Mouse (Mus musculus): ENCODE data around the gene Rspo4. TPM values are rescaled to one million over a fixed set of nuclear protein-coding genes. Genes with fewer than 3 reads are reported as not detected.

Rspo4 gene
- polyA plus RNA-seq, 1 experiment: 0.09 TPM

DNA sequence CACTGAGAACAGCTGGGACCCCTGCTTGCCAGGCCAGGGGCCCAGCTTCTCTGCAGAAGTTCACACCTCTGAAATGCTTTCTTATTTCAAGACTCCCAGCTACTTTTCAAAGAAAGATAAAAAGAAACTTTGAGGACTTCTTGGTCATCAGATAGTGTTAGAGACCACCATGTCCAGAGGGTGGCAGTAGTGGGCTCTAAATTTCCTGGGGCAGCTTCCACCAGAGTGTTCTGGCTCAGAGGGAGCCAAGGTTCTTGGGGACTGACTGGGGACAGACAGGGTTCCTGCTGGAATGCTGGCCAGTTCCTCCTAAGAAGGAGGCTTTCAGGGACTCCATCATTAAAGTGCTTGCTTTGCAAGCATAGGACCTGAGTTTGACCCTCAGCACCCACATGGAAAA lies 31.8 kb downstream of the Rspo4 start:
- Histone ChIP-seq H3K36me3 (ENCODE audit: control insufficient read depth, insufficient read depth, low read length) (no peaks in the 10 kb centered on the region), H3K4me3 (ENCODE audit: control insufficient read depth, insufficient read depth, low read length) (no peak overlapping the region), H3K4me1 (replicated peaks; ENCODE audit: control insufficient read depth, insufficient read depth, low read length) (no peaks in the 10 kb centered on the region), H3K27ac (ENCODE audit: control insufficient read depth, insufficient read depth, low read length) (no peak overlapping the region), H3K27me3 (ENCODE audit: control insufficient read depth, insufficient read depth, low read length) (no peaks in the 10 kb centered on the region)
- peak; percentile 20 for DNase-seq
- TF ChIP-seq CTCF (IDR thresholded peaks at IDR 0.05; ENCODE audit: borderline replicate concordance, control insufficient read depth, extremely low read depth, insufficient read depth, low read length, poor library complexity) (no peak), POLR2A (IDR thresholded peaks at IDR 0.05; ENCODE audit: control insufficient read depth, extremely low read depth, insufficient read depth, low read length, poor library complexity) (no peak)

DNA sequence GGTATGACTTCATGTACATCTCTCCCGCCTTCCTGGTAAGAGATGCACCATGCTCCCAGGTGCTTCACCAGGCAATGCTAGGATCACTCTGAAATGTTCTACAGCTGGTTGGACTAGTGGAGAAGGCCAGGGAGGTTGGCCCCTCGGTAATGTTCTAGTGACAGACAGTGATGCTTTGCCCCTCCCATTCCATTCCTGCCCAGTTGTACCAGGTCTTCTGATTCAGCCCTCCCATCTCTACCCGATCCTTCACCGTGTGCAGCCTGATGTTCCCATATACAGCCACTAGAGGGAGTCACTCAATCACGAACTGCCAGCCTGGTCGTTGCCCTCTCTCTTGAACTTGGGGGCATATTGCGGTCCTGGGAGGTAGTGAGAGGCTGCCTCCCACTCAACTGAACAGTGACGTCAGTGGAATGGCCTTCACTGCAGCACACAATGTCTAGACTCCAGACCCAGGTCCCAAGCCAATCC lies 33.3 kb downstream of the Rspo4 start:
- TF ChIP-seq CTCF (IDR thresholded peaks at IDR 0.05; ENCODE audit: borderline replicate concordance, control insufficient read depth, extremely low read depth, insufficient read depth, low read length, poor library complexity): peak; percentile 73; the same call in 1 of the 2 replicates
- no peak for TF ChIP-seq POLR2A (IDR thresholded peaks at IDR 0.05; ENCODE audit: control insufficient read depth, extremely low read depth, insufficient read depth, low read length, poor library complexity)
- Histone ChIP-seq H3K4me1 (replicated peaks; ENCODE audit: control insufficient read depth, insufficient read depth, low read length) (no peaks in the 10 kb centered on the region), H3K4me3 (ENCODE audit: control insufficient read depth, insufficient read depth, low read length) (no peak overlapping the region), H3K36me3 (ENCODE audit: control insufficient read depth, insufficient read depth, low read length) (no peaks in the 10 kb centered on the region), H3K27ac (ENCODE audit: control insufficient read depth, insufficient read depth, low read length) (no peak overlapping the region), H3K27me3 (ENCODE audit: control insufficient read depth, insufficient read depth, low read length) (no peaks in the 10 kb centered on the region)
- WGBS: 14% methylated on average over 8 of the region's 8 CpGs
- peak; percentile 48 for DNase-seq

DNA sequence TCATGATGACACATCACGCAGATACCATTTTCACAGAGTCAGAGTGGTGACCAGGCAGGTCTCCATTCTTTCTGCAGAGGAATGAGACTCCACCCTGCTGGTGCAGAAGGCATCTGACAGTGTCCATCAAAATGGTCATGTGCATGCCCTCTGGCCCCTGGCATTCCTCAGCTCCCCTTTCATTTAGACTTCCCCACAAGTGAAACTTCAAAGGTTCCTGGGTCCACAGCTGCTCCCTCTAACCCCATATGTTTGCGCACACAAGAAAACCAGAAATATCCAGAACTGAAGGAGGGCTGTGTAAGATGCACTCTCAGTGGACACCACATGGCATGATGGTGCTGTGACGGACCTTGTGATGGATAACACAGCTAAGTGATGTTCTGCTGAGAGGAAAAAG lies 35.9 kb downstream of the Rspo4 start:
- Histone ChIP-seq H3K27ac (ENCODE audit: control insufficient read depth, insufficient read depth, low read length) (no peak overlapping the region), H3K36me3 (ENCODE audit: control insufficient read depth, insufficient read depth, low read length) (no peaks in the 10 kb centered on the region), H3K4me1 (replicated peaks; ENCODE audit: control insufficient read depth, insufficient read depth, low read length) (no peaks in the 10 kb centered on the region), H3K27me3 (ENCODE audit: control insufficient read depth, insufficient read depth, low read length) (no peaks in the 10 kb centered on the region), H3K4me3 (ENCODE audit: control insufficient read depth, insufficient read depth, low read length) (no peak overlapping the region)
- no peak for TF ChIP-seq POLR2A (IDR thresholded peaks at IDR 0.05; ENCODE audit: control insufficient read depth, extremely low read depth, insufficient read depth, low read length, poor library complexity)
- TF ChIP-seq CTCF (IDR thresholded peaks at IDR 0.05; ENCODE audit: borderline replicate concordance, control insufficient read depth, extremely low read depth, insufficient read depth, low read length, poor library complexity): no peak
- 86% methylated on average over 3 of the region's 3 CpGs for WGBS
- DNase-seq: no peak

DNA sequence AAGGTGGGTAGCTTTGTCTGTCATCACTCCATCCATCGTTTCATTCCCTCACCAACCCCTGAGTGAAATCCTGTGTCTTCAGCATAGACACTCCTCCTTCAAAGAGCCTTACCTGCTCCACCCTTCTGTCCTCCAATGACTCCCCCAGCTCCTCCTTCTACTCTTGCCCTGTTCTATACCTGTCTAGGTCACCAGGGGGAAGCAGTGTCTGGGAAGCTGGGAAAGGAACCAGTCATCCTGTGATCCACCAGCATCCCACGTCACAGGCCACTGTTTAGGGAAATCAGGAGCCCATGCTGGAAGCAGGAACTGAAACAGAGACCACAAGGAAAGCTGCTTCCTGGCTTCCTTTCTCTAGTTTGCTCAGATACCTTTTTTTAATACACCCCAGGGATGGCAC lies 37.0 kb downstream of the Rspo4 start:
- TF ChIP-seq POLR2A (IDR thresholded peaks at IDR 0.05; ENCODE audit: control insufficient read depth, extremely low read depth, insufficient read depth, low read length, poor library complexity) (no peak), CTCF (IDR thresholded peaks at IDR 0.05; ENCODE audit: borderline replicate concordance, control insufficient read depth, extremely low read depth, insufficient read depth, low read length, poor library complexity) (no peak)
- WGBS: 65% methylated on average over 2 of the region's 2 CpGs
- DNase-seq: no peak
- Histone ChIP-seq H3K4me3 (ENCODE audit: control insufficient read depth, insufficient read depth, low read length) (no peak overlapping the region), H3K27ac (ENCODE audit: control insufficient read depth, insufficient read depth, low read length) (no peak overlapping the region), H3K27me3 (ENCODE audit: control insufficient read depth, insufficient read depth, low read length) (no peaks in the 10 kb centered on the region), H3K36me3 (ENCODE audit: control insufficient read depth, insufficient read depth, low read length) (no peaks in the 10 kb centered on the region), H3K4me1 (replicated peaks; ENCODE audit: control insufficient read depth, insufficient read depth, low read length) (no peaks in the 10 kb centered on the region)

DNA sequence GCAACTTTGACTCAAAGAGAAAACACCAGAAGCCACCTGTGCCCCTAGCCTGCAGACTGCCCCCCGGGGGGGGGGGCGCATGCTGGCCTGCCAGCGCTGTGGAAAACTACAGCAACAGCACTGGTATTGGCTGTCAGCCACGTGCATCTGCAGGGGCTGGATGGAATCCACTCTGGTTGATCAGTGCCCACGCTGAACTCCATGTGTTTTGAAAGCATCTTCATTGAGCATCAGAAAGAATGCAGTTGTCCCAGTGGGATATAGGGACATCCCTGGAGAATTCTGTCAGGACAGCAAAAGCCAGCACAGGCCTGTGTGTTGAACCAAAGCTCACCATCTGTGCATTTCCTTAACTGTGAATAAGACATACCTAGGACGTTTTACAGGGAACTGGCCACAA lies 48.3 kb downstream of the Rspo4 start:
- H3K4me3 ChIP-seq (ENCODE audit: control insufficient read depth, insufficient read depth, low read length): no peak overlapping the region

DNA sequence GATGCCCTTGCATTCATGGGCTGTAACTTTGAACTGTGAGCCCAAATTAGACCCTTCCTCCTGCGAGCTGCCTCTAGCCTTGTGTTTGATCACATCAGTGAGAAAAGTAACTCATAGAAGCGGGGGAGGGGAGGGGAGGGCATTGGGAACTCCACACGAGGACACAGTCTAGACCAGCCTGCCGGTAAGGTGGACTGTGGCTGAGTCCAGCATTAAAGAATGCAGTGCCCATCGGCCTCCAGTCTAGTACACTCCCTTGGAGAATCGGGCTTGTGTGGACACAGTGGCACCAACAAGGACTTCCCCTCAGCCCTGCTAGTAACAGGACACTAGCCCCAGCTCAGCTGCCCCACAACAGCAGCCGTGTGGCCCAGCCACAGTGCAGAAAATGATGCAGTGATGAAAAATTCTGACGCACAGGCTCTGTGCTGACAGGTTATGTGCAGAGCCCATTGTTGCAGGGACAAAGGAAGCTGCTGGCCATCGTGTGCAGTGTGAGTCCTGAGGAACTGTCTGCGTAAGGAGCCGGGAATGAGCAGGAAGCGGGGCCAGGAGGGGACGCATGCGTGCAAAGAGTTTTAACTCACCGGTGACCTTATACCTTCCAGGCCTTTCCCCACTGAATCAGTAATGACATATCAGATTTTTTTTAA lies 50.5 kb downstream of the Rspo4 start:
- Histone ChIP-seq H3K4me1 (replicated peaks; ENCODE audit: control insufficient read depth, insufficient read depth, low read length) (no peaks in the 10 kb centered on the region), H3K27ac (ENCODE audit: control insufficient read depth, insufficient read depth, low read length) (no peak overlapping the region), H3K27me3 (ENCODE audit: control insufficient read depth, insufficient read depth, low read length) (no peaks in the 10 kb centered on the region), H3K36me3 (ENCODE audit: control insufficient read depth, insufficient read depth, low read length) (no peaks in the 10 kb centered on the region), H3K4me3 (ENCODE audit: control insufficient read depth, insufficient read depth, low read length) (no peak overlapping the region)
- TF ChIP-seq POLR2A (IDR thresholded peaks at IDR 0.05; ENCODE audit: control insufficient read depth, extremely low read depth, insufficient read depth, low read length, poor library complexity) (no peak), CTCF (IDR thresholded peaks at IDR 0.05; ENCODE audit: borderline replicate concordance, control insufficient read depth, extremely low read depth, insufficient read depth, low read length, poor library complexity) (no peak)
- 58% methylated on average over 15 of the region's 15 CpGs for WGBS
- DNase-seq: no peak

More for the DNA sequence above, 48.3 kb downstream of the Rspo4 start:
- Histone ChIP-seq H3K27ac (ENCODE audit: control insufficient read depth, insufficient read depth, low read length) (no peak overlapping the region), H3K4me1 (replicated peaks; ENCODE audit: control insufficient read depth, insufficient read depth, low read length) (no peaks in the 10 kb centered on the region), H3K27me3 (ENCODE audit: control insufficient read depth, insufficient read depth, low read length) (no peaks in the 10 kb centered on the region), H3K36me3 (ENCODE audit: control insufficient read depth, insufficient read depth, low read length) (no peaks in the 10 kb centered on the region)
- WGBS: 66% methylated on average over 6 of the region's 6 CpGs
- no peak for DNase-seq
- no peak for TF ChIP-seq POLR2A (IDR thresholded peaks at IDR 0.05; ENCODE audit: control insufficient read depth, extremely low read depth, insufficient read depth, low read length, poor library complexity)
- no peak for TF ChIP-seq CTCF (IDR thresholded peaks at IDR 0.05; ENCODE audit: borderline replicate concordance, control insufficient read depth, extremely low read depth, insufficient read depth, low read length, poor library complexity)
